Mouse (Mus musculus): ENCODE measurements at regions not wholly inside any gene's neighbourhood (a gene's known extent, or its start where the extent isn't known, plus 50 kb on each side); places are given as distances from the start of the nearest gene placed in this dataset.
A peak's percentile ranks its signal among the peaks of the same experiment; 100 is the strongest.

- DNase-seq (ENCODE audit: low spot score in 2 of 2), result no peak
Observed at GRCm38 (mm10) chr15:96183069-96183468, 104.2 kb upstream of the Arid2 start.

GRCm38 (mm10) chr15:96184666-96185065 is 102.7 kb upstream of the Arid2 start:
- DNase-seq (ENCODE audit: low spot score in 2 of 2), result peak in 1 of 2 experiments; percentile 4

- no peak for DNase-seq (ENCODE audit: low spot score in 2 of 2)
Observed at GRCm38 (mm10) chr15:96185429-96185828, 101.9 kb upstream of the Arid2 start.

GRCm38 (mm10) chr15:96185901-96186300 is 101.4 kb upstream of the Arid2 start:
- no peak for DNase-seq (ENCODE audit: low spot score in 2 of 2)

DNA sequence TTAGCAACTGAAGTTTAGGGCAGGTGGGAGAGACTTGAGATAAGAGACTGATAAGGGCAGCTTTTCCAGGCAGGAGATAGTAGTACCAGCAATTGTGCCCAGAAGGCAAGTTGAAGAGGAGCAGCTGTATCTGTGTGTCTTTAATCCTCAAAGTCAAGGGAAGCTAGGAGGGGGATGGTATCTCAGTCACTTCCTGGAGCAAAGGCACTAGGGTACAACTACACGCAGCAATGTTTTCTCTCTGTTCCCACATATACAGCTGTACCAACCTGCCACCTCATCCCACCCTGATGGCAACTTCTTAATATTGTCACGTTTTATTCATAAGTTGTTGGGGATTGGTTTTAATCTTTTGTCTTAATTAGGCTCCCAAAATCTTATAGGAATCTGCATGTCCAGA is 97.8 kb upstream of the Arid2 start:
- no peak for DNase-seq (ENCODE audit: low spot score in 2 of 2)

GRCm38 (mm10) chr15:96197413-96197812 is 89.9 kb upstream of the Arid2 start:
- DNase-seq (ENCODE audit: low spot score in 2 of 2), result no peak

GRCm38 (mm10) chr15:96197932-96198331 is 89.4 kb upstream of the Arid2 start:
- no peak for DNase-seq (ENCODE audit: low spot score in 2 of 2)

- DNase-seq (ENCODE audit: low spot score in 2 of 2), result no peak
Observed at GRCm38 (mm10) chr15:96201273-96201672, 86.0 kb upstream of the Arid2 start.

DNA sequence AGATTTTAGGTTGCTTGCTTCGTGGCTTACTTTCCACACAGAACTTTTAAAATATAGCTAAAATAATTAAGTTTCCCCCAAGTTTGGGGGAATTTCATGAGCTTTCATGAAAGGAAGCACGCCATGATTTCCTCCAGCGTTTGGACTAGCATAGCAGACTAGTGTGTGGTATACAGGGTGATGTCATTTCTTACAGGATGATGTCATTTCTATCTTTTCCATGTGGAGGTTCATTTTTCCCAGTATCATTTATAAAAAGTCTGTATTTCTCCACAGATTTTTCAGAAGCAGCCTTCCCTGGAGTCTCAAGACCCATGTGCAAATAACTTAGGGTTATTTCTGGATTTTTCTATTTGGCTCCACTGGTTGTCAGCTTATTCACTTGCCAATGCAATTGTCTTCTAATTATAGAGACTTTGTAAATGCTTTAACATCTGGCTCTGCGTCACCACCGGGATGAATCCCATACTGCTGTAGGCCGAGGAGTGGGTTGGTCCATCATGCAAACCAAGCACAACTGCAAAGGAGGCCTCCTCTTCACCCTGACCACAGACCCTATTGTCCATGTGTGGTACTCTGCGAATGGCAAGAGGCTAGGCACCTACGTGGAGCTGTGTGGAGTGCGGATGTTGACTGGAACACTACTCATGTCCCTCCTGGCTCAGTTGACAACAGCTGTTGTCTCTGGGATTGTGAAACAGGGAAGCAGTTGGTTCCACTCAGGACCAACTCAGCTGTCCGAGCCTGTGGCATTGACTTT is 85.4 kb upstream of the Arid2 start:
- DNase-seq (ENCODE audit: low spot score in 2 of 2), result no peak

GRCm38 (mm10) chr15:96204187-96204586 is 83.1 kb upstream of the Arid2 start:
- no peak for DNase-seq (ENCODE audit: low spot score in 2 of 2)

DNA sequence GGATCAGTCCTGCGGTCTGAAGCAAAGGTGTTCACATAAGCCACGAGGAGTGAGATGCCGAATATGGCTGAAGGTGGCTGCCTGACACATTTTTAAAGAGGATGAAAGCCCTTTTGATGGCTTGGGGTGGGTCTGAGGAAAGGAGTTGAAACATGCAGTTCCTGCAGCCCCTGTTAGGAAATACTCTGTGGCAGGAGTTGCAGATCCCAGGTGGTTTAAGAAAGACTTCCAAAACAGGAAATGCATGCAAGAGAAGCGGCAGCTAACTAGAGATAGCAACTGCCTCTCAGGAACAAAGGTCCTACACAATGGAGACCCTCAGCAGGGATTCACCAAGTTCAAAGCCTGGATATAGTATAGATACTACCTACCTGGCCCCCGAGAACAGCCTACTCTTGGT is 82.7 kb upstream of the Arid2 start:
- DNase-seq (ENCODE audit: low spot score in 2 of 2), result no peak

- DNase-seq (ENCODE audit: low spot score in 2 of 2), result no peak
Observed at GRCm38 (mm10) chr15:96210721-96211400, 76.5 kb upstream of the Arid2 start.

DNA sequence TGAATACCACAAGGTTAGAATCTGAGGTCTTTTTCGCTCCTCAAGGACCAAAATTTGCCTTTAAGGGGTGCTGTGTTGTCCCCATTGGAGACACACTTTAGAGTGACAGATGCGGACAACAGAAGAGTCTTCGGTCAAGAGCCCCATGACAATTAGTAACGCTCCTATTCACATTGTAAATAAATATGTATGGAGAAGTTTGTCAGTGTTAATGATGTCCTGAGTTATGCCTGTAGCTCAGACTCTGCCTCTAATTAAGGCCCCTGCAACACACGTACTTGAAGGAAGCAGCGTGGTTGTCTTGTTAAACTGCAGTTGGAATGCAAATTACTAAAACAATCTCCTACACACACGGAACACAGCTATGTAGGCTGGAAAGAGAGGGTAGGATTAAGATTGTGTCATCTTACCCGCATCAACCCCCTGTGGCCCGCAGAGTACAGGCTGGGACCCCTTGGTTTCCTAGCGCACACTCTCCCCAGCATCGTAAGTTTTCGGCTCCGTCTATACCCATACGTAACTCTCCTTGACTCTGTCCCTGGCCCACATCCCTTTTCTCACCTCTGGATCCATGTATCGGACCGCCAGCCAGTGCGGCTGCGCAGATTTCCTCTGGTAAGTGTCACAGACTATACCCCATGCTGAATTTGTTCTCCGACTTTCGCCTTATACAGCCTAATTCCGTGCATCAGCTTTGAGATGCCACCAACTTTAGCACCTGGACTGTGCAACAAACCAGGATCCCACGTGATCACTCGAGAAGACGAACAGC is 73.6 kb upstream of the Arid2 start:
- no peak for DNase-seq (ENCODE audit: low spot score in 2 of 2)

DNA sequence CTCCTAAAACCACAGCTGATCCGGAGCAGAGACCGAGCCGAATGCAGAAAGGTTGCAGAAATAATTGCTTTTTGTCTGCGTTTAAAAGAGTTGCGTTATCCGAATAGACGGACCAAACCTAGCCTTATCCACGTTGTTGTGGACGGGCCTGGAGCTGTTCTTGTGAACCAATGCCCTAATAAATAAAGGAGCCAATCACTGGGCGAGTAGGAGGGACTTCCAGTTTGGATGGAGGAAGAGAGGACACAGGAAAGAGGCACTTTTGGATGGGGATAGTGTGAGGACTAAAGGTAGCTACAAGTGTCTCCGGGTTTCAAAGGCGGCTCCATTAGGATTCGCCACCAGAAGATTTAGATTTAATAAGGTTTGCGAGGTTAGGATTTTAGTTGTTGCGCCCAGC is 69.4 kb upstream of the Arid2 start:
- no peak for DNase-seq (ENCODE audit: low spot score in 2 of 2)

DNA sequence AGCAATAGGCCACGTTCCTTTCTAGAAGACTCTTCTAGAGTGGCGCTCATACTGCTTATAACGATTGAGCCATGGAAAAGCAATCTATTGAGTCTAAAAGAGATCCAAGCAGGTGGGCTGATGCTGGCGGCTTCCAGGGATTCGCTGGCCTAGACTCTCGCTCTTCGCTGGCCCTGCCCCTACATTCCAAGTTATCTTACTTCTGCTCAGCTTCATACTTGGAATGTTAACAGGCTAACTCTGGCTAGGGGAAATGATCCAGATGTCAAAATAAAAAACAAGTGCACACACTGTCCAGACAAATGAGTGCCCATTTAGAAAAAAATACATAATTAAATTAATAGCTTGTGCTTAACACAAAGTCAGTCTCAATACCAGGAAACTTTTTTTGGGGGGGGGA is 67.6 kb upstream of the Arid2 start:
- DNase-seq (ENCODE audit: low spot score in 2 of 2), result no peak

DNA sequence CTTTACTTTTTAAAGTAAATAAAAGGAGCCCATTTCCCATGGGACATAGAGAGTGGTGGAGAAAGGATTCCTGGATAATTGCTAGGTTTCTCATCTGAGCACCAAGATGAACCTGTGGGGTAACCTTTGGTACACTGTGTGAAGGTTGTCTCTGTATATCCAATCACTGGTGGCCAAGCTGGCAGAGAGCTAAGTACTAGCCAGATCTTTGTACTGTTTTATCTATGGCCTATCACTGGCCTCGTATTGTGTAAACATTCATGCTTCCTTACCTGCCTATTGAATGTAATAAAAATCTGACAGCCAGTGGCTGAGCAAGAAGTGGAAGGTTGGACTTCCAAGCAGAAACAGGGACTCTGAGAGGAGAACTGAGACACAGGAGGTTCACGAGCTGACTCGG is 55.3 kb upstream of the Arid2 start:
- DNase-seq (ENCODE audit: low spot score in 2 of 2), result no peak

- DNase-seq (ENCODE audit: low spot score in 2 of 2), result no peak
Observed at GRCm38 (mm10) chr15:96233113-96233512, 54.2 kb upstream of the Arid2 start.

DNA sequence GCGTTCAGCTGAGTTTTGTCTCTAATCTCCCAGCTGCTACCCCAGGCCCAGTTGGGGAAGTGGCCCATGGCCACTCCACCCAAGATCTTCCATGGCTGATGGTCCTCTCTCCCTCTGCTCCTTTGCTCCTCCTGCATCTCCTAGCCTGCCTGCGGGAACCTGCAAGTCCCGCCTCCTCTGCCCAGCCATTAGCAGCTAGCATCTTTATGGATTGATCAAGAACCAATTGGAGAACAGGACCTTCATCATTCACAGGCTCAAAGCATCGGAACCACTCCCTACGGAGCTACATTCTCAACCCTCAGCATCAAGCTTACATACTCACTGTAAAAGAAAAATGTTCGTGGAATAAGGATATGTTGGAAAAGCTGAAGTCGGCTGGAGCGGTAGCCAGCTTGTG is 52.5 kb upstream of the Arid2 start:
- no peak for DNase-seq (ENCODE audit: low spot score in 2 of 2)
